Mouse (Mus musculus): Measurements from ENCODE around the gene Nufip1. TPM values are rescaled to one million over a fixed set of nuclear protein-coding genes. Genes with fewer than 3 reads are reported as not detected.

The Nufip1 gene
- total and polyA plus RNA-seq, 3 experiments: 20.6 to 36.5 (median 21.6) TPM

- 0 out of 4 replicates have a peak, but pooled peaks cover 0 to 2% of the 10 kb centered on the region in 2 experiments for H3K4me1 ChIP-seq (ENCODE audit: control insufficient read depth in 1 of 2, insufficient read depth in 2 of 2, low read length in 2 of 2)
- no peaks in the 10 kb centered on the region for H3K9me3 ChIP-seq (replicated peaks; ENCODE audit: insufficient read depth, low read length)
- peaks cover 7 to 23% of the 10 kb centered on the region in 2 experiments for H3K36me3 ChIP-seq (ENCODE audit: control insufficient read depth in 1 of 2, insufficient read depth in 2 of 2, low read length in 2 of 2)
- no peaks in the 10 kb centered on the region for H3K27me3 ChIP-seq (ENCODE audit: control insufficient read depth in 1 of 2, insufficient read depth in 2 of 2, low read length in 2 of 2)
- H3K4me3 ChIP-seq (ENCODE audit: control insufficient read depth in 1 of 2, insufficient read depth in 1 of 2, low read depth in 2 of 2, low read length in 2 of 2): no peak overlapping the region
- DNase-seq (ENCODE audit: low read depth, low spot score): peak; percentile 51
- peak; percentile 36; the same call in 1 of the 2 replicates for TF ChIP-seq GATA1 (IDR thresholded peaks at IDR 0.05; ENCODE audit: low read depth, low read length)
- 0 out of 2 replicates have a peak, but pooled peaks have one; percentile 13 for TF ChIP-seq ZC3H11A (IDR thresholded peaks at IDR 0.05; ENCODE audit: low read depth, low read length)
- TF ChIP-seq EP300 (IDR thresholded peaks at IDR 0.05; ENCODE audit: low read depth in 1 of 2, low read length in 2 of 2): peak in 1 of 2 experiments; percentile 17; a peak in 1 of 4 replicates
- no peak for TF ChIP-seq ZMIZ1 (IDR thresholded peaks at IDR 0.05; ENCODE audit: low read depth, low read length)
- TF ChIP-seq CHD1 (IDR thresholded peaks at IDR 0.05; ENCODE audit: low read depth, low read length): no peak
- no peak for TF ChIP-seq TBP (IDR thresholded peaks at IDR 0.05; ENCODE audit: low read depth, low read length)
- no peak for TF ChIP-seq POLR2AphosphoS5 (IDR thresholded peaks at IDR 0.05; ENCODE audit: borderline replicate concordance, low read depth, low read length)
- TF ChIP-seq ZNF384 (IDR thresholded peaks at IDR 0.05; ENCODE audit: low read depth, low read length): no peak
- TF ChIP-seq RCOR1 (IDR thresholded peaks at IDR 0.05; ENCODE audit: low read depth, low read length): no peak
- TF ChIP-seq GABPA (IDR thresholded peaks at IDR 0.05; ENCODE audit: low read depth, low read length): no peak
- no peak for TF ChIP-seq USF1 (IDR thresholded peaks at IDR 0.05; ENCODE audit: low read depth, low read length)
- TF ChIP-seq ZKSCAN1 (IDR thresholded peaks at IDR 0.05; ENCODE audit: low read depth, low read length): no peak
- TF ChIP-seq SIN3A (IDR thresholded peaks at IDR 0.05; ENCODE audit: low read length): no peak
- no peak for TF ChIP-seq POLR2A (IDR thresholded peaks at IDR 0.05; ENCODE audit: control insufficient read depth in 1 of 2, insufficient read depth in 1 of 2, low read depth in 1 of 2, low read length in 2 of 2, poor library complexity in 1 of 2)
- TF ChIP-seq MYB (IDR thresholded peaks at IDR 0.05; ENCODE audit: low read depth, low read length): no peak
- peak; percentile 37; the same call in 1 of the 2 replicates for TF ChIP-seq SMC3 (IDR thresholded peaks at IDR 0.05; ENCODE audit: low read depth, low read length)
- TF ChIP-seq MAZ (IDR thresholded peaks at IDR 0.05; ENCODE audit: low read depth, low read length): no peak
- TF ChIP-seq ELF1 (IDR thresholded peaks at IDR 0.05; ENCODE audit: low read depth, low read length): no peak
- TF ChIP-seq TAL1 (IDR thresholded peaks at IDR 0.05; ENCODE audit: low read length): no peak
- no peak for TF ChIP-seq BHLHE40 (IDR thresholded peaks at IDR 0.05; ENCODE audit: borderline replicate concordance, low read depth, low read length)
- peak in 2 of 3 experiments; percentile 21 to 45; a peak in 4 of 6 replicates for TF ChIP-seq CTCF (IDR thresholded peaks at IDR 0.05 in 2 of 3, conservative IDR thresholded peaks at IDR 0.05 in 1 of 3; ENCODE audit: control insufficient read depth in 1 of 3, insufficient read depth in 1 of 3, low read depth in 2 of 3, low read length in 3 of 3, poor library complexity in 1 of 3, severe bottlenecking in 1 of 3)
- TF ChIP-seq TCF12 (IDR thresholded peaks at IDR 0.05; ENCODE audit: low read depth, low read length): no peak
- no peak for TF ChIP-seq CHD2 (IDR thresholded peaks at IDR 0.05; ENCODE audit: low read length)
- no peak for TF ChIP-seq POLR2AphosphoS2 (IDR thresholded peaks at IDR 0.05; ENCODE audit: low read length)
- TF ChIP-seq HCFC1 (IDR thresholded peaks at IDR 0.05; ENCODE audit: low read depth, low read length): no peak
- peak; percentile 16 for TF ChIP-seq RAD21 (IDR thresholded peaks at IDR 0.05; ENCODE audit: low read depth, low read length)
- TF ChIP-seq MAX (IDR thresholded peaks at IDR 0.05; ENCODE audit: low read length): no peak
- no peak for TF ChIP-seq KAT2A (conservative IDR thresholded peaks at IDR 0.05; ENCODE audit: low read depth, low read length)
- TF ChIP-seq NRF1 (IDR thresholded peaks at IDR 0.05; ENCODE audit: insufficient read depth, low read depth, low read length, poor library complexity, severe bottlenecking): no peak
- no peak for TF ChIP-seq E2F4 (IDR thresholded peaks at IDR 0.05; ENCODE audit: borderline replicate concordance, low read depth, low read length)
- TF ChIP-seq MYC (IDR thresholded peaks at IDR 0.05; ENCODE audit: low read depth, low read length): no peak
- no peak for TF ChIP-seq MAFK (IDR thresholded peaks at IDR 0.05; ENCODE audit: borderline replicate concordance, low read depth, low read length)
- no peak for TF ChIP-seq USF2 (IDR thresholded peaks at IDR 0.05; ENCODE audit: borderline replicate concordance in 1 of 2, insufficient read depth in 1 of 2, low read depth in 1 of 2, low read length in 2 of 2)
- no peak for TF ChIP-seq JUND (IDR thresholded peaks at IDR 0.05; ENCODE audit: low read depth, low read length)
- TF ChIP-seq MXI1 (IDR thresholded peaks at IDR 0.05; ENCODE audit: low read depth, low read length): no peak
- peaks cover 7% of the 10 kb centered on the region for H3K79me2 ChIP-seq (ENCODE audit: control insufficient read depth, insufficient read depth, low read length, poor library complexity)
- H3K9ac ChIP-seq (ENCODE audit: control insufficient read depth, low read depth, low read length, poor library complexity, severe bottlenecking): no peak overlapping the region
- H3K27ac ChIP-seq (ENCODE audit: control insufficient read depth, low read depth, low read length): no peak overlapping the region
These were observed 8.3 kb downstream of the Nufip1 start for GRCm38 (mm10) chr14:76118963-76119362.

Data from MEL (cell line).